Mouse (Mus musculus) lung, adult 2 months (tissue): Measurements from ENCODE around the gene Slc35e2.

ENCODE experiments used
- CTCF ChIP-seq: fragments of 200-500 bp; IDR thresholded peaks from 2 replicates; pipeline ENCODE4 v1.5.1; 2011; ENCODE audit warnings: mild to moderate bottlenecking, low read length, control low read depth; ENCODE audit not compliant: insufficient read depth
- POLR2A ChIP-seq: fragments of 200-500 bp; IDR thresholded peaks from 2 replicates; pipeline ENCODE4 v1.6.1; 2011; ENCODE audit warnings: low read depth, mild to moderate bottlenecking, control low read depth, low read length, borderline replicate concordance; ENCODE audit errors: extremely low read depth

- no peak for TF ChIP-seq CTCF
- TF ChIP-seq POLR2A: no peak
Observed at GRCm38 (mm10) chr4:155601997-155602456, 811 bp downstream of the Slc35e2 start.
